Mouse (Mus musculus): ENCODE data around the gene Irx5.
A peak's percentile ranks its signal among the peaks of the same experiment; 100 is the strongest.

DNA sequence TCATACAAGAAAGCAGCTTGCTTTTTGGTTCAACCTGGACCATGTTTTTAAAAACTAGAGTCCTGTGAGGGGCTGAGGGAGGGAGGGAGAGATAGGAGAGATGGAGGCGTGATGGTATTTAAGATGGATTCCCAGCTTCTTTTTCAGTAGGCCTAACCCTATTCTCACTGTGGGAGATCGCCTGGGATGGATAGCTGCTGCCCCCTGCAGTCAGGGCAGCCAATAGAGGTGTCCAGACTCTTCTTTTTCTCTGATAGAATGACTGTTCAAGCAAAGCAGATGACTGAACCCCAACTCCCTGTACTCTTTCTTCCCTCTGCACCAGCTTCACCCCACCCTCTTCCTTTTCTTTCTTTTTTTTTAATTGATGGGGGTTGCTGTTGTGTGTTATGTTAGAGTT is 23.1 kb downstream of the Irx5 start:
- TF ChIP-seq POLR2A (IDR thresholded peaks at IDR 0.05; ENCODE audit: insufficient read depth, low read depth, low read length), result no peak
- TF ChIP-seq CTCF (IDR thresholded peaks at IDR 0.05), result peak; percentile 75

All from heart, adult 2 months (tissue).